Mouse (Mus musculus): Measurements from ENCODE around the gene Fads1.
"Not testable (repeated sequence)": the region's sequence is repeated elsewhere in the genome, so short reads cannot be mapped to it uniquely, and the experiment has no call there.

The Fads1 gene

DNA sequence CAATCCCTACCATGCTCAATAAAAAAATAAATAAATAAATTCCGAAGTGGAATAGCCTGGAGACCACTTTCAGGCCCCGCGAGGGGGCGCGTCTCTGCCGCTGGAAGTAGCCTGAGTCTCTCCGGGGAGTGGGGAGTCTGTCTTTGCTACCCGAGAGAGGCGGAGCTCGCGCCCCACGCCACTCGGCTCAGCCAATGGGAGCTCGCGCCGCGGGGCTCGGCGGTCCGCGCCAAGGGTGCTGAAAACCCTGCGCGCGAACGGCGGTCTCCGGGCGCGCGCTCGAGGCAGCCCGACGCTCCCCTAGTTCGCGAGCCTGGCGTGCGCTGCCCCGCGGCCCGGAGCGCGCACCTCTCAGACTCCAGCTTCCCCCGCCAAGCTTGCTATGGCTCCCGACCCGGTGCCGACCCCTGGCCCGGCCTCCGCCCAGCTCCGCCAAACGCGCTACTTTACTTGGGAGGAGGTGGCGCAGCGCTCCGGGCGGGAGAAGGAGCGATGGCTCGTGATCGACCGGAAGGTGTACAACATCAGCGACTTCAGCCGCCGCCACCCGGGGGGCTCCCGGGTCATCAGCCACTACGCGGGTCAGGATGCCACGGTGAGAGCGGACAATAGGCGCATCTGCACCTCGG is at the start of gene Fads1:
Gene Fads1 (plus strand): TSS at position 219 of the 629 bp plus-strand sequence.
- in situ Hi-C loops (cut with MboI, MseI), result no loop called here

- in situ Hi-C loops (cut with MboI, MseI), result loop anchor here in 1 of 2 experiments (25.0 kb wide), 1 partner anchor 1128 kb away; the partner anchor contains the start of gene Ms4a1
Observed at GRCm38 (mm10) chr19:10134692-10135091, 48.0 kb upstream of the Fads1 start.

GRCm38 (mm10) chr19:10137423-10137822 is 45.3 kb upstream of the Fads1 start:
- in situ Hi-C loops (cut with MboI, MseI), result loop anchor here in 1 of 2 experiments (25.0 kb wide), 1 partner anchor 1125 kb away; the partner anchor contains the start of gene Ms4a1

- in situ Hi-C loops (cut with MboI, MseI), result loop anchor here in 1 of 2 experiments (25.0 kb wide), 1 partner anchor 1123 kb away; the partner anchor contains the start of gene Ms4a1
Observed at GRCm38 (mm10) chr19:10139736-10140135, 43.0 kb upstream of the Fads1 start.

DNA sequence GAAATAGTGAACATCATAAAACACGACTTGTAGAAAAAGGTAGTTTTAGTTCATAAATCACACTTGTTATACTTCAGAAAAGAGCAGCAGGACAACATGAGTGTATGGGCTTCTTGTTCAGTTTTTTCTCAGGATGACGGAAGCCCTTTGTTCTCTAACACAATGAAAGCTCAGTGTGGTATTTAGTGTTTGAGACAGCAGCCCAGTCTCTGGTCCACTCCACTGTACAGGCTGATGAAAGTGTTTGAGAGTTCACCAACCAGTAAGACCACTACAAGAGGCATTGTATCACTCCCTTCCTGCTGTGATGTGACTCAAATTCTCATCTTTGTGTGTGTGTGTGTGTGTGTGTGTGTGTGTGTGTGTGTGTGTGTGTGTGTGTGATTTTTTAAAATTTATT is 39.0 kb upstream of the Fads1 start:
- in situ Hi-C loops (cut with MboI, MseI), result loop anchor here in 1 of 2 experiments (25.0 kb wide), 1 partner anchor 1119 kb away; the partner anchor contains the start of gene Ms4a1

GRCm38 (mm10) chr19:10144464-10144863 is 38.2 kb upstream of the Fads1 start:
- in situ Hi-C loops (cut with MboI, MseI), result loop anchor here in 1 of 2 experiments (25.0 kb wide), 1 partner anchor 1118 kb away; the partner anchor contains the start of gene Ms4a1

DNA sequence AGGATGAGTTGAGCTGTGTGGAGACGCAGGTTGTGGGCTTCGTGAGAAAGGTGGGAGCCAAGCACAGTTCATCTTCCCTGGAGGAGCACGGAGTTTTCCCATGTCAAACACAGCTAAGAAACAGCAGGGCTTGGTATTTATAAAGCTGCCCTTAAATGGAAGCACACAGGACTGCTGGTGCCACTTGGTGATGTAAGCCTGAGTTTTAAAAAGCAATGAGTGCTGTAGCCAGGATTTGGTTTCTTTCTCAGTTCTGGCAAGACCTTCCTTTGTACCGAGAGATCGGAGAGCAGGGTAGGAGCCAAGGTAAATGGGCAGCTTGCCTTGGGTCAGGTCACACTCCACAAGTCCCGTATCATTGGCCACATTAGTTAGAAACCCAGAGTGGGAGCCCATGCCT is 34.1 kb upstream of the Fads1 start:
- in situ Hi-C loops (cut with MboI, MseI), result loop anchor here in 1 of 2 experiments (25.0 kb wide), 1 partner anchor 1114 kb away; the partner anchor contains the start of gene Ms4a1

DNA sequence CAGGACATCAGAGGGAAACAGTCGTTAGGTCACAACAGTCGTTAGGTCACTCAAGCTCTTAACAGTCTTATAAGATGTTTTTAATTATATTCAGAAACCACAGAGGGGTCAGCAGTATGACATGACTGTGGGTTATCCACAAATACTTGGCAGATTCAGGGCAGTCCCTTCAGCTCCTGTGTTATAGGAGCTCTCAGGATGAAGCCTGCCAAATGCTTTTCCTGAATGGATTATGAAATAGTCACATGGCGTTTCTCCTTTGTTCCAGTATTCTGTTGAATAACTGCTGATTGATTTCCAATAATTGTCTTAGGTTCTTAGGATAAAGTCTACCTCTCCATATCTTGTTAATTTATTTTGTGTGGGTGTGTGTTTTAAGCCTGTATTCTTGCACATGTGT is 33.5 kb upstream of the Fads1 start:
- in situ Hi-C loops (cut with MboI, MseI), result loop anchor here in 1 of 2 experiments (25.0 kb wide), 1 partner anchor 1113 kb away; the partner anchor contains the start of gene Ms4a1

GRCm38 (mm10) chr19:10157725-10158124 is 25.0 kb upstream of the Fads1 start:
- in situ Hi-C loops (cut with MboI, MseI), result no loop called here

GRCm38 (mm10) chr19:10163896-10164295 is 18.8 kb upstream of the Fads1 start:
- in situ Hi-C loops (cut with MboI, MseI), result no loop called here

DNA sequence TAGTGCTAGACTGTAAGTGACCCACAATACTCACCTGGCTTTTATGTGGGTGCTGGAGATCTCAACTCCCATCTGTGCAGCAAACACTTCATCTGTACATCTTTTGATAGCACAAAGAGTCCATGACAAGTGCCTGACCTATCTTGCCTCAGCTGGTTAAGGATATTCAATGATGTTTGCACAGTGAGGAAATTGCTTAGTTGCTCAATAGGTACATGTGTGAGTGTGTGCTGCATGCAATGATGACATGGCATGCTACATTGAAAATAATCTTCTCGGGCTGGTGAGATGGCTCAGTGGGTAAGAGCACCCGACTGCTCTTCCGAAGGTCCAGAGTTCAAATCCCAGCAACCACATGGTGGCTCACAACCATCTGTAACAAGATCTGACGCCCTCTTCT is 16.8 kb upstream of the Fads1 start:
- in situ Hi-C loops (cut with MboI, MseI), result not testable (repeated sequence)

DNA sequence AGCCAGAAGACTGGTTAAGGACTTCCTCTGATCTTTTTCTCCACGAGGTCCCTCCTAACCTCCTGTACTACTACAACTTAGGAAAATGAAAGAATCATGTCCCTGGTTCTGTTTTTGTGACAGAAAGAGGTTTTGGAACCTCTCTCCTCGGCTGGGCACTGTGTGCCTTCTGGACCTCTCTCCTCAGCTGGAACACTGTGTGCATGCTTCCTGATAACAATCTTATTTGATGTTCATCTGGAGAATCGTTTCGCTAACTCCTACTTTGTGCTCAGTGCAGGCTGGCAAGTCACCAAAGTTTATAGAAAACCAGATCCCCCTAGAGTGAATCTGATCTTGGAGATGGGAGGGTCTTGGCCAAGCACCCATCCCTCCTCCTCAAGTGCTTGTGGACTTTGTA is 15.6 kb upstream of the Fads1 start:
- in situ Hi-C loops (cut with MboI, MseI), result no loop called here

- in situ Hi-C loops (cut with MboI, MseI), result no loop called here
Observed at GRCm38 (mm10) chr19:10167951-10168350, 14.7 kb upstream of the Fads1 start.

DNA sequence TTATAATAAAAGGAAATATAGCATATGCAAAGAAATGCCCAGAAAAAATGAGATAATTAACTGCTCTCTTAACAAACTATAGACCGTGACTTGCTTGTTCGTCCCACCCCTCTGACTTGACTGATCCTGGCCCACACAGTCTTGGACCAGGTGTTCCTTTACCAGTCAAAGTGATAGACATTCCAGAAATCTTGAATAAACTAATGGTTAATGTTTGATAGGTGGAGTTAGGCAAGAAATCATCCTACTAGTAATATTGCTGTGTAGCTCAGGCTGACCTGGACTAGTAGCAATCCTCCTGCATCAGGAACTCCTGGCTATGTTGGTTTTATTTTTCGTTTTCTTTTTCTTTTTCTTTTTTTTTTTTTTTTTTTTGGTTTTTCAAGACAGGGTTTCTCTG is 14.2 kb upstream of the Fads1 start:
- in situ Hi-C loops (cut with MboI, MseI), result no loop called here

DNA sequence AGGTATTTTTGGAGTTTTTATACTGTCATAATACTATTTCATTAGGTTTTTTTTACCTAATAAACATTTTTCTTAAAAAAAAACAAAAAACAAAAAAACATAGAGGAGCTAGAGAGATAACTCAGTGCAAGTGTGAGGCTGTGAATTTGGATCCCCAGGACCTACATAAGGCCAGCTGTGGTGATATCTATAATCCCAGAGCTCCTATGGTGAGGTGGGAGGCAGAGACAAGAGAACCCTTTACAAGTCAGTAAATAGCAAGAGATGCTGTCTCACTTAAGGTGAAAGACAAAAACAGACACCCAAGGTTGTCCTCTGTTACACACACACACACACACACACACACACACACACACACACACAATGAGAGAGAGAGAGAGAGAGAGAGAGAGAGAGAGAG is 13.5 kb upstream of the Fads1 start:
- in situ Hi-C loops (cut with MboI, MseI), result no loop called here

DNA sequence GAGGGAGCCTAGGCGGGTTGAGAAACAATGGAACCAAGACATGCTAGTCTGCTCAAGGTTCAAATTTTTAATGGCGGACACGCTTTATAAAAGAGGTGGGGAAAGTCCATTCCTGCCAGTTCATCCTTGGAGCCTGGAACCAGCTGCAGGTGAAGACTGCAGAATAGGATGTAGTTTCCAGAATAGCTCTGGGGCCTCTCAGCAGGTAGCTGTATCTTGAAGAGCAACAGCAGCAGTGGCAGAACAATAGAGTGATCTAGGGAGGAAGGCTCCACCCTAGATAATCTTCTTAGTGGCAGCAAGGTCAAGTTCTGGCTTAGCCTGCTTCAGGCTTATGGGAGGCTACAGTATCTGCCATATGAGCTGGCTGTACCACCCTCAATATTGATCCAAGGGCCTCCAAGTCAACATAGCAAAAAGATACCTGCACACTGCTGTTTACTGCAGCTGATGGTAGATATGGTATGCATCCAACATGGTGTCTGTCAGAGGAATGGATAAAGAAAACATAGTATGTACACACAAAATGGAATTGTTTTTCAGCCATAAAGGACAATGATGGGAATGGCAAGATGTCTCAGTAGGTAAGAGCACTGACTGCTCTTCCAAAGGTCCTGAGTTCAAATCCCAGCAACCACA is 12.9 kb upstream of the Fads1 start:
- in situ Hi-C loops (cut with MboI, MseI), result not testable (repeated sequence)

GRCm38 (mm10) chr19:10170466-10170865 is 12.2 kb upstream of the Fads1 start:
- in situ Hi-C loops (cut with MboI, MseI), result no loop called here

DNA sequence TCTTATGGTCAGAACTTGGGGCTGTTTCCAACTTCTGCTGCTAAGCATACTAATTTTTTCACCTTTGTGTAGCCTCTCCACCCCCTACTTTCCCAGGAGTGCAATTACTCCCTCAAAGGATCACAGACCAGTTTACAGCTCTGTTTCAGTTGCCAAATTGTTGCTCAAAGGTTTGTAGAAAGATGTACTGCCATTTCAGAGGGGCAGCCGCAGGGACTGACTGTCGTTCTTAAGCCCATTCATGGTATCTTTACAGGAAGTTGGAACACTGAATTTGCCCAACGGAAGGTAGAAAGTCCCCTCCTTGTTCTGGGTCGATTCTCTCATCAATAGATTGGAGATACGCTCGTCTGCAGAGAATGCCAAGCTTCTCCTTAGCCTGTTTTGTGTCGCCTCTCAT is 11.3 kb upstream of the Fads1 start:
- in situ Hi-C loops (cut with MboI, MseI), result no loop called here

DNA sequence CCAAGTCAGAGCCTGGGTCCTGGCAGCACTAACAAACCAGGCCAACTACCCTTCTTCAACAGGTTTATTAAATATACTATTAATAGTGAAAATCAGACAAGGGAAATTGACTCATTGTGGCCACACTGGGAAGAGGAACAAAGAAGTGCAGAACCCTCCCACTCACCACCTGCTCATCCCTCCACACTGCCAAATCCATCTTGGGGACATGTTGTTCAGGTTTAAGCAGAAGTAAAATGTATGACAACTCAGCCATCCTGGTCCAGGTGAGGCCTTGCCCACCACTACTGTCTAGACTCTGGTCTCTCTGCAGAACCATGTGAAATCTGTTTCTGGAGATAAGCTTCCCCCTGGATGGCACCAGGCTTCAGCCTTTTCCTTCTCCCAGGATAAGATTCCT is 10.8 kb upstream of the Fads1 start:
- in situ Hi-C loops (cut with MboI, MseI), result no loop called here

DNA sequence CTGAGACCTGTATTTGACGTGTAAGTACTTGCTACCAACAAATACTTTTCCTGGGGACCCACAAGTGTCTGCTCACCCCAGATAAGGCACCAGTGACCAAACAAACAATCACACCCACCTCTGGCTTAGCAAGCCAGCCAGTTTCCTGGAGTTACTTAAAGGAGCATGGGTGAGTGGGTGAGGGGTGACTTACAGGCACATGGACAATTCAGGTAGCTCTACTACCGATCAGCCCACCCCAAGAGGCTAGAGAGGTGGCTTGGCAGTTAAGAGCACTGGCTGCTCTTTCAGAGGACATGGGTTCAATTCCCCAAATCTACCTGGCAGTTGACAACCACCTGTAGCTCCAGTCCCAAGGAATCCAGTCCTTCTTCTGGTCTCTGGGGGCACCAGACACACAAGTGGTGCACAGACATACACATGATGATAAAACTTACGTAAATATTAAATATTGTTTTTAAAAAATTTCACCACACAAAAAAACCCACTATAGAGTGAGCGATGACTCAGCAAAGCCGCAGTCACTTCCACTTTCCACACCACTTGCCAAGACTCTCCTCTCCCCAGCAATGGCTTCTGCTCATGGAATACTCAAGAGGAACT is 9.5 kb upstream of the Fads1 start:
- in situ Hi-C loops (cut with MboI, MseI), result no loop called here

DNA sequence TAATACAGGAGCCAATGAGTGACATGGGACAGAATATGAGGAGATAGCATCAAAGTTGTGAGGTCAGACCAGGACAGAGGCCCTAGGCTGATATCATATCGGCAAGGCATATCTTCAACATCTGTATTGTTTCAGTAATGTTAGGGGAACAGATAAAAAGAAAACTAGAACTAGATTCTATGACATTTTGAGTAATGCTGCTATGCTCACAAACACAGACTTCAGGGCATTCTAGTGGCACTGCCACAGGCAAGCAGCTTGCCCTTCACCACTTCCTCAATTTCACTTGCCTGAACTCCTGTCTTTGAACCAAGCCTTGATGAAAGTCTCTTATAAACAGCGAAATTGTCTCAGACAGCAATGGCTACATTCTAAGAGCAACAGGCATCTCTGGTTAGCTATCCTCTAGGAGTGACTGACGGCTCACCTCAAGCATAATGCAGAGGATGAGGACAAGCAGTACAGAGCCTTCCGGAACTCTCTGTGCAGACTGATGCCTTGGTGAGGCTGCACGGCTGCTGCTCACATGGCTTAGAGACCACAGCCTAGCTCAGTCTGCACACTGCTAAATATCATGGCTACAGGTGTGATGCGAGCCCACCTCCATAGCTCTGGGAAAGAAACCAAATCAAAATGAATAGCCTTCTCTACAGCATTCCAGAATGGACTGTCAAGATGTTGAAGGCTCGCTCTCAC is 8.7 kb upstream of the Fads1 start:
- in situ Hi-C loops (cut with MboI, MseI), result no loop called here

DNA sequence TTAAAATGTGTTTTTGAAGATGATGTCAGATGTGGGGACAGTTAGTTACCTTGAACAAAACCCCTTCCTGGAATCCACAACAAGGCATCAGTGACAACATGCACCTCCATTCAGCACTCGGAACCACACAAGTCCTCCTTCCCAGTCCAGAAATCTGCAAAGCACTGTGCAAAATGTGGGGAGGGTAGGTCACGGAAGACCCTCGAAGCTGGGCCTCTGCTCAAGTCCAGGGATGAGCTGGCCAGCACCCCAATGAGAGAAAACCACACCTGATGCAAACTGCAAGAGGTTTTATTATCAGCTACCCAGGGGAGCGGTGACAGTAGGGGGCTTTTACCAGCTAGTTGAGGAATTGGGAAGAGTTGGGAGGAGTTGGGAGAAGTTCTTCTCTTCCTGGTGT is 7.7 kb upstream of the Fads1 start:
- in situ Hi-C loops (cut with MboI, MseI), result no loop called here

All from T-helper 17 cell (primary cell).